ENCODE assay signal across 9 mouse cellular contexts in genomic region chr1:90592784-90593183, GRCm38 (mm10). TPM values are rescaled to one million over a fixed set of nuclear protein-coding genes. Genes with fewer than 3 reads are reported as not detected.
DNase-seq lines count a peak whose midpoint lies in the region; TF ChIP-seq lines count a peak whose summit lies in the region.
"Had no signal": no experiment of that assay in that cellular context is flagged by ENCODE, and none has a peak within 500 bp of the region (broad histone marks: within the 10 kb centered on the region; RNA-seq: fewer than 3 reads in every experiment).

No protein-coding gene starts in this region.

- H3K36me3 ChIP-seq in ES-E14 (ENCODE audit: control insufficient read depth, insufficient read depth, low read length, poor library complexity, severe bottlenecking): no peaks in the 10 kb centered on the region
- H3K36me3 ChIP-seq: liver, embryonic 15.5 days had no signal

- TF ChIP-seq POLR2A in embryonic fibroblast, embryonic 13.5 days (IDR thresholded peaks at IDR 0.05; ENCODE audit: low read depth, low read length): no peak

- H3K4me3 ChIP-seq in ES-E14 (ENCODE audit: insufficient read depth in 1 of 2, low read depth in 1 of 2, low read length in 2 of 2, poor library complexity in 1 of 2, severe bottlenecking in 1 of 2): no peak overlapping the region
- no peak overlapping the region for H3K4me3 ChIP-seq in embryonic fibroblast, embryonic 13.5 days (ENCODE audit: insufficient read depth, low read length)
- H3K4me3 ChIP-seq: liver, embryonic 15.5 days had no signal

- peak; percentile 74; the same call in 1 of the 2 replicates for TF ChIP-seq CTCF in embryonic fibroblast, embryonic 13.5 days (IDR thresholded peaks at IDR 0.05; ENCODE audit: borderline replicate concordance, insufficient read depth, low read length)

- DNase-seq in ES-E14 (ENCODE audit: low read depth, low spot score): peak; percentile 58
- peak; percentile 28 to 44 for DNase-seq in adrenal gland, postnatal 4 days (ENCODE audit: low spot score in 2 of 2)
- peak; percentile 57 for DNase-seq in heart, postnatal 25 days (ENCODE audit: low spot score)
- peak; percentile 51 for DNase-seq in layer of hippocampus, adult 9-11 months
- peak; percentile 73 to 84 for DNase-seq in lung, postnatal 4 days
- peak; percentile 64 for DNase-seq in right cerebral cortex, adult 18-20 months
- DNase-seq in urinary bladder, postnatal 14 days (ENCODE audit: low spot score): peak; percentile 82

- intact Hi-C loops in heart, postnatal 25 days (cut with DNase I): loop anchor here (1.0 to 10.0 kb wide), 2 partner anchors 532 to 948 kb away; no protein-coding TSS in a partner anchor

- H3K9ac ChIP-seq in ES-E14 (ENCODE audit: insufficient read depth, low read depth, low read length, poor library complexity, severe bottlenecking): no peak overlapping the region
- H3K9ac ChIP-seq: liver, embryonic 15.5 days had no signal

- no peaks in the 10 kb centered on the region for H3K4me1 ChIP-seq in ES-E14 (ENCODE audit: control insufficient read depth in 2 of 2, insufficient read depth in 2 of 2, low read length in 2 of 2, poor library complexity in 1 of 2)
- H3K4me1 ChIP-seq in embryonic fibroblast, embryonic 13.5 days (ENCODE audit: control insufficient read depth, insufficient read depth, low read length): peaks cover 3% of the 10 kb centered on the region; the same call in 1 of the 2 replicates
- H3K4me1 ChIP-seq: liver, embryonic 15.5 days had no signal

- no peaks in the 10 kb centered on the region for H3K9me3 ChIP-seq in ES-E14 (ENCODE audit: control insufficient read depth, insufficient read depth, low read depth, low read length)
- H3K9me3 ChIP-seq: liver, embryonic 15.5 days had no signal

- in situ Hi-C loops in ES-E14 (cut with MboI; ENCODE audit: low sequenced_read_pairs in 2 of 2, unreplicated experiment in 2 of 2): loop anchor here (10.0 to 25.0 kb wide), 2 partner anchors 530 to 538 kb away; no protein-coding TSS in a partner anchor

- H3K27ac ChIP-seq in ES-E14 (ENCODE audit: insufficient read depth, low read depth, low read length, poor library complexity, severe bottlenecking): no peak overlapping the region
- no peak overlapping the region for H3K27ac ChIP-seq in embryonic fibroblast, embryonic 13.5 days (ENCODE audit: insufficient read depth, low read length)
- H3K27ac ChIP-seq: liver, embryonic 15.5 days had no signal

TF ChIP-seq in ES-E14, 5 proteins besides CTCF, POLR2A, EP300 and RAD21:
- no peak for TF ChIP-seq HCFC1 (IDR thresholded peaks at IDR 0.05; ENCODE audit: borderline replicate concordance, insufficient read depth, low read length)
- no peak for TF ChIP-seq CHD2 (IDR thresholded peaks at IDR 0.05; ENCODE audit: low read depth, low read length)
- TF ChIP-seq ZC3H11A (IDR thresholded peaks at IDR 0.05; ENCODE audit: borderline replicate concordance, low read depth, low read length): peak; percentile 61; the same call in 1 of the 2 replicates
- TF ChIP-seq ZNF384 (IDR thresholded peaks at IDR 0.05; ENCODE audit: low read depth, low read length): no peak
- TF ChIP-seq MAFK (IDR thresholded peaks at IDR 0.05; ENCODE audit: insufficient read depth, low read depth, low read length): no peak

RNA-seq across cellular contexts. Expression of gene Cops8, which starts 10.0 kb away (rescaled TPM):
- total RNA-seq in ES-E14 (2012; rRNA removed): 60.9 and 84.6 TPM in 2 replicates
- 10 to 100 TPM; 91.2 to 96.9 TPM for total RNA-seq in adrenal gland, postnatal 4 days (2021)
- polyA plus RNA-seq in embryonic fibroblast, embryonic 13.5 days (2011; ENCODE audit: insufficient read length, low read depth, missing spikeins): 95.2 and 126 TPM in 2 replicates
- total RNA-seq in heart, postnatal 25 days (2021): 10 to 100 TPM; 77.1 to 87.2 TPM
